In the genomic region with DNA sequence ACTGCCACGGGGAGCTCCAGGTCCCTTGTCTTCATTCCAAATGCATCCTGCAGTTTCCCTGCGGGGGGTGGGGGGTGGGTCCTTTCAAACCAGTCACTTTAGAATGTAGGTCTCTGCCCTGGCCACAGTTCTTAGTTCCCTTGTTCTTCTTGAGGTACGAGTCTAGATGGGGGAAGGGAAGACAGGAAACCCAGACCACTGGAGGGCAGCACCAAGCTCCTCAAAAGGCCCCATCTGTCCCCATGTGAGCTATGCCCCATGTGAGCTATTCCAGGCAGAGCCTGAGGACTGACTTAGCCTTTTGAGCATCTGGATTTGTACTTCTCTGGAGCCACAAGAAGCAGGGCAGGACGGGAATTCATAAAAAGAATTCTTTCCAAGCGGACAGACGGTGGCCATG, we compare ENCODE assay signal across 15 mouse cellular contexts. TPM values are rescaled to one million over a fixed set of nuclear protein-coding genes. Genes with fewer than 3 reads are reported as not detected.
DNase-seq lines count a peak whose midpoint lies in the region; ATAC-seq and TF ChIP-seq lines count a peak whose summit lies in the region.
"Had no signal": no experiment of that assay in that cellular context is flagged by ENCODE, and none has a peak within 500 bp of the region (broad histone marks: within the 10 kb centered on the region; RNA-seq: fewer than 3 reads in every experiment).

No protein-coding gene starts in this region.

- WGBS in liver, postnatal 0 days (ENCODE audit: insufficient replicate concordance) = 31% methylated on average over 6 of the region's 6 CpGs
- 17% methylated on average over 6 of the region's 6 CpGs for WGBS in embryonic facial prominence, embryonic 14.5 days

- H3K27ac ChIP-seq in liver, postnatal 0 days (ENCODE audit: low read depth) = no peak overlapping the region
- H3K27ac ChIP-seq in MEL (ENCODE audit: control insufficient read depth, low read depth, low read length) = no peak overlapping the region
- no peak overlapping the region for H3K27ac ChIP-seq in embryonic facial prominence, embryonic 14.5 days (replicated peaks; ENCODE audit: low read depth, low read length)
- H3K27ac ChIP-seq: forebrain, embryonic 13.5 days; heart, embryonic 15.5 days had no signal

- peaks cover 23% of the 10 kb centered on the region for H3K27me3 ChIP-seq in liver, postnatal 0 days (ENCODE audit: insufficient read depth, low read length)
- H3K27me3 ChIP-seq in MEL (ENCODE audit: control insufficient read depth in 1 of 2, insufficient read depth in 2 of 2, low read length in 2 of 2) = no peaks in the 10 kb centered on the region
- peaks cover 23% of the 10 kb centered on the region for H3K27me3 ChIP-seq in embryonic facial prominence, embryonic 14.5 days (replicated peaks; ENCODE audit: control insufficient read depth, insufficient read depth, low read length)

- peaks cover 3% of the 10 kb centered on the region for H3K4me1 ChIP-seq in liver, postnatal 0 days (ENCODE audit: insufficient read depth)
- H3K4me1 ChIP-seq in MEL (ENCODE audit: control insufficient read depth in 1 of 2, insufficient read depth in 2 of 2, low read length in 2 of 2) = no peaks in the 10 kb centered on the region
- H3K4me1 ChIP-seq in embryonic facial prominence, embryonic 14.5 days (ENCODE audit: control insufficient read depth, insufficient read depth, low read length) = peaks cover 5% of the 10 kb centered on the region

- H3K9ac ChIP-seq in liver, postnatal 0 days (replicated peaks) = no peak overlapping the region
- H3K9ac ChIP-seq in MEL (ENCODE audit: control insufficient read depth, low read depth, low read length, poor library complexity, severe bottlenecking) = no peak overlapping the region
- H3K9ac ChIP-seq in embryonic facial prominence, embryonic 14.5 days (ENCODE audit: low read depth, low read length) = no peak overlapping the region
- H3K9ac ChIP-seq: forebrain, embryonic 13.5 days; heart, embryonic 15.5 days had no signal

- no peak for ATAC-seq in liver, postnatal 0 days
- no peak for ATAC-seq in embryonic facial prominence, embryonic 14.5 days (ENCODE audit: low read depth)
- ATAC-seq: forebrain, embryonic 13.5 days had no signal

- H3K4me2 ChIP-seq in liver, postnatal 0 days (ENCODE audit: low read depth, low read length) = no peak overlapping the region
- H3K4me2 ChIP-seq in embryonic facial prominence, embryonic 14.5 days (ENCODE audit: low read depth, low read length) = no peak overlapping the region
- H3K4me2 ChIP-seq: forebrain, embryonic 13.5 days; heart, embryonic 15.5 days had no signal

- intact Hi-C loops in heart, postnatal 25 days (cut with DNase I) = loop anchor here (10.0 kb wide), 1 partner anchor 402 kb away; no protein-coding TSS in a partner anchor

- TF ChIP-seq POLR2A in MEL (IDR thresholded peaks at IDR 0.05; ENCODE audit: control insufficient read depth in 1 of 2, insufficient read depth in 1 of 2, low read depth in 1 of 2, low read length in 2 of 2, poor library complexity in 1 of 2) = no peak

- peak; percentile 93 for DNase-seq in heart, adult 11 months
- DNase-seq in heart, postnatal 25 days (ENCODE audit: low spot score) = no peak
- no peak for DNase-seq in liver, postnatal 0 days
- no peak for DNase-seq in liver
- no peak for DNase-seq in MEL (ENCODE audit: low read depth, low spot score)
- peak; percentile 21 for DNase-seq in embryonic facial prominence, embryonic 14.5 days (ENCODE audit: low spot score)
- no peak for DNase-seq in kidney, adult 11 months
- no peak for DNase-seq in right cerebral cortex, postnatal 36 days (ENCODE audit: low spot score in 2 of 2)
- DNase-seq: cerebellum, adult 11 months; kidney, adult 9 months; right cerebral cortex, adult 18-20 months; thymus, postnatal 36 days had no signal

- no peaks in the 10 kb centered on the region for H3K79me2 ChIP-seq in MEL (ENCODE audit: control insufficient read depth, insufficient read depth, low read length, poor library complexity)

- TF ChIP-seq RAD21 in MEL (IDR thresholded peaks at IDR 0.05; ENCODE audit: low read depth, low read length) = no peak; the same call in 1 of the 2 replicates

- no peak overlapping the region for H3K4me3 ChIP-seq in liver, postnatal 0 days (ENCODE audit: low read depth, low read length)
- H3K4me3 ChIP-seq in MEL (ENCODE audit: control insufficient read depth in 1 of 2, insufficient read depth in 1 of 2, low read depth in 2 of 2, low read length in 2 of 2) = no peak overlapping the region
- H3K4me3 ChIP-seq in embryonic facial prominence, embryonic 14.5 days (ENCODE audit: low read depth, low read length) = no peak overlapping the region
- H3K4me3 ChIP-seq: forebrain, embryonic 13.5 days; heart, embryonic 15.5 days had no signal

- peak; percentile 33; the same call in 1 of the 2 replicates for TF ChIP-seq CTCF in liver, postnatal 0 days (IDR thresholded peaks at IDR 0.05; ENCODE audit: low read depth)
- peak in 2 of 3 experiments; percentile 4 to 25; a peak in 2 of 6 replicates for TF ChIP-seq CTCF in MEL (IDR thresholded peaks at IDR 0.05 in 2 of 3, conservative IDR thresholded peaks at IDR 0.05 in 1 of 3; ENCODE audit: control insufficient read depth in 1 of 3, insufficient read depth in 1 of 3, low read depth in 2 of 3, low read length in 3 of 3, poor library complexity in 1 of 3, severe bottlenecking in 1 of 3)

- no peaks in the 10 kb centered on the region for H3K36me3 ChIP-seq in liver, postnatal 0 days (replicated peaks; ENCODE audit: insufficient read depth, low read length)
- H3K36me3 ChIP-seq in MEL (ENCODE audit: control insufficient read depth in 1 of 2, insufficient read depth in 2 of 2, low read length in 2 of 2) = no peaks in the 10 kb centered on the region
- no peaks in the 10 kb centered on the region for H3K36me3 ChIP-seq in embryonic facial prominence, embryonic 14.5 days (ENCODE audit: control insufficient read depth, insufficient read depth, low read length)
- H3K36me3 ChIP-seq: heart, embryonic 15.5 days had no signal

- no peaks in the 10 kb centered on the region for H3K9me3 ChIP-seq in liver, postnatal 0 days (ENCODE audit: low read length)
- H3K9me3 ChIP-seq in MEL (replicated peaks; ENCODE audit: insufficient read depth, low read length) = no peaks in the 10 kb centered on the region
- no peaks in the 10 kb centered on the region for H3K9me3 ChIP-seq in embryonic facial prominence, embryonic 14.5 days (ENCODE audit: control insufficient read depth, low read length)
- H3K9me3 ChIP-seq: forebrain, embryonic 13.5 days; heart, embryonic 15.5 days had no signal

- no peak for TF ChIP-seq EP300 in liver, postnatal 0 days (IDR thresholded peaks at IDR 0.05; ENCODE audit: low read depth)
- TF ChIP-seq EP300 in MEL (IDR thresholded peaks at IDR 0.05; ENCODE audit: low read depth in 1 of 2, low read length in 2 of 2) = no peak

TF ChIP-seq in MEL, 35 proteins besides CTCF, POLR2A, EP300 and RAD21:
- TF ChIP-seq JUND (IDR thresholded peaks at IDR 0.05; ENCODE audit: low read depth, low read length) = no peak
- TF ChIP-seq USF1 (IDR thresholded peaks at IDR 0.05; ENCODE audit: low read depth, low read length) = no peak
- TF ChIP-seq ZNF384 (IDR thresholded peaks at IDR 0.05; ENCODE audit: low read depth, low read length) = no peak
- no peak for TF ChIP-seq HCFC1 (IDR thresholded peaks at IDR 0.05; ENCODE audit: low read depth, low read length)
- no peak for TF ChIP-seq USF2 (IDR thresholded peaks at IDR 0.05; ENCODE audit: borderline replicate concordance in 1 of 2, insufficient read depth in 1 of 2, low read depth in 1 of 2, low read length in 2 of 2)

RNA-seq across cellular contexts. Expression of gene Adra1d, which starts 19.6 kb away (rescaled TPM):
- 1 to 10 TPM; 4.2 to 5.2 TPM for total RNA-seq in heart, postnatal 25 days (2021)
- polyA plus RNA-seq in liver, postnatal 0 days (2015; fragmentation: Nextera tagmentation; extraction: Ambion mirVana) = 0.09 and 0.17 TPM in 2 replicates
- total RNA-seq in MEL (2012; rRNA removed) = not detected in 2 replicates
- polyA plus RNA-seq in MEL (2012; ENCODE audit: insufficient read depth in 1 of 2, insufficient read length in 2 of 2, low read depth in 1 of 2, low replicate concordance in 2 of 2, missing spikeins in 1 of 2) = not detected
- polyA plus RNA-seq in embryonic facial prominence, embryonic 14.5 days (2014; fragmentation: Nextera tagmentation; extraction: Ambion mirVana) = 1.6 TPM in 2 replicates
- total RNA-seq: monocyte, adult 5-6 weeks had no signal
- polyA plus RNA-seq: forebrain, embryonic 13.5 days had no signal

RNA-seq across cellular contexts. Expression of gene Smox, which starts 51.2 kb away (rescaled TPM):
- total RNA-seq in heart, postnatal 25 days (2021) = 10 to 100 TPM; 27.4 to 30.6 TPM
- polyA plus RNA-seq in liver, postnatal 0 days (2015; fragmentation: Nextera tagmentation; extraction: Ambion mirVana) = 56.7 and 60.8 TPM in 2 replicates
- total RNA-seq in MEL (2012; rRNA removed) = 1.9 and 2.2 TPM in 2 replicates
- 1 to 10 TPM in 1 of 2 experiments, not detected in 1; 5.5 TPM for polyA plus RNA-seq in MEL (2012; ENCODE audit: insufficient read depth in 1 of 2, insufficient read length in 2 of 2, low read depth in 1 of 2, low replicate concordance in 2 of 2, missing spikeins in 1 of 2)
- 28.9 and 33.2 TPM in 2 replicates for polyA plus RNA-seq in embryonic facial prominence, embryonic 14.5 days (2014; fragmentation: Nextera tagmentation; extraction: Ambion mirVana)

Comparison
In these comparisons a context has a peak if more than half of its experiments do, and no peak if none do; other contexts are left out.
1. DNase-seq: peak in heart, adult 11 months (single experiment) and embryonic facial prominence, embryonic 14.5 days (single experiment); none in heart, postnatal 25 days (single experiment), liver, postnatal 0 days (single experiment), liver (single experiment), MEL (single experiment), kidney, adult 11 months (single experiment) and right cerebral cortex, postnatal 36 days (0 of 2).